Mouse (Mus musculus) right cerebral cortex, adult 18-20 months (tissue): ENCODE data around the gene Ube2m.

ENCODE experiments used
- DNase-seq: peaks from one replicate; pipeline ENCODE4 v3.0.0; 2022; ENCODE audit warnings: mixed read lengths

Gene Ube2m

GRCm38 (mm10) chr7:12998053-12998452, 40.0 kb downstream of the Ube2m start, which contains the start of gene Slc27a5:
Slc27a5 (minus strand) TSS chr7:12998192.
- no peak for DNase-seq

GRCm38 (mm10) chr7:12997230-12997629, 40.8 kb downstream of the Ube2m start:
- DNase-seq = no peak

- no peak for DNase-seq
Observed at GRCm38 (mm10) chr7:12995862-12996261, 42.2 kb downstream of the Ube2m start.

GRCm38 (mm10) chr7:12993148-12993547, 44.9 kb downstream of the Ube2m start:
- no peak for DNase-seq

- DNase-seq = no peak
Observed at GRCm38 (mm10) chr7:12992222-12992621, 45.9 kb downstream of the Ube2m start.

GRCm38 (mm10) chr7:12987409-12988189, 50.5 kb downstream of the Ube2m start:
- DNase-seq = no peak

- no peak for DNase-seq
Observed at GRCm38 (mm10) chr7:12986906-12987305, 51.2 kb downstream of the Ube2m start.

- no peak for DNase-seq
Observed at GRCm38 (mm10) chr7:12985724-12986123, 52.4 kb downstream of the Ube2m start.
